23 mouse cellular contexts compared by ENCODE assay signal in the genomic region with DNA sequence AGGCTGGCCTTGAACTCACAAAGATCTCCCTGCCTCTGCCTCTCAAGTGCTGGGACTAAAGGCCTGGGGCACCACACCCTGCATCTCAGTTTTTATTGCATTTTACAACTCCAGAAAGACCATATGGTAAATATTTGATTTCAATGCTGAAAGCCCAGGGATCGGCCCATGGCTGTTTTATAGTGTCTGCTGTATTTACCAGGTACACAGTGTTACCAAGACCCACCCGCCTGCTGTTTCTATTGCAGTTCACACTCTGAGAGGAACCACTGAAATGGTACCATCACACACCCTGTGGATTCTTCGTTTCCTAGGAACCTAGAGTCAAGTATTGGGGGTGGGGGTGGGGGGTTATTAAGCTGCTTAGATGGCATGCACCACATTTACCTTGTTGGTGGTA.
A peak's percentile ranks its signal among the peaks of the same experiment; 100 is the strongest.
DNase-seq lines count a peak whose midpoint lies in the region; ATAC-seq and TF ChIP-seq lines count a peak whose summit lies in the region.
"Had no signal": no experiment of that assay in that cellular context is flagged by ENCODE, and none has a peak within 500 bp of the region (broad histone marks: within the 10 kb centered on the region; RNA-seq: fewer than 3 reads in every experiment).

No protein-coding gene starts in this region.

- TF ChIP-seq POLR2A in cerebellum, adult 2 months (IDR thresholded peaks at IDR 0.05; ENCODE audit: borderline replicate concordance, insufficient read depth, low read length) = no peak

- H3K9ac ChIP-seq in intestine, embryonic 14.5 days (ENCODE audit: low read length) = no peak overlapping the region
- H3K9ac ChIP-seq in intestine, embryonic 16.5 days (ENCODE audit: low read depth, low read length) = no peak overlapping the region
- H3K9ac ChIP-seq: embryonic facial prominence, embryonic 13.5 days; embryonic facial prominence, embryonic 15.5 days; forebrain, embryonic 12.5 days had no signal

- no peaks in the 10 kb centered on the region for H3K4me1 ChIP-seq in intestine, embryonic 14.5 days (replicated peaks; ENCODE audit: control insufficient read depth, insufficient read depth, low read length)
- H3K4me1 ChIP-seq in intestine, embryonic 16.5 days (ENCODE audit: control insufficient read depth, insufficient read depth, low read length) = peaks cover 8% of the 10 kb centered on the region; the same call in 1 of the 2 replicates
- no peaks in the 10 kb centered on the region for H3K4me1 ChIP-seq in cerebellum, adult 2 months (ENCODE audit: control insufficient read depth, insufficient read depth, low read length)
- H3K4me1 ChIP-seq: embryonic facial prominence, embryonic 13.5 days; embryonic facial prominence, embryonic 15.5 days; forebrain, embryonic 10.5 days; forebrain, embryonic 12.5 days had no signal

- H3K4me3 ChIP-seq in intestine, embryonic 14.5 days (ENCODE audit: low read depth, low read length) = no peak overlapping the region
- H3K4me3 ChIP-seq in intestine, embryonic 16.5 days (ENCODE audit: low read length) = no peak overlapping the region
- no peak overlapping the region for H3K4me3 ChIP-seq in cerebellum, adult 2 months (replicated peaks; ENCODE audit: insufficient read depth, low read depth, low read length)
- H3K4me3 ChIP-seq: embryonic facial prominence, embryonic 13.5 days; embryonic facial prominence, embryonic 15.5 days; erythroblast, embryonic 14.5 days; forebrain, embryonic 10.5 days; forebrain, embryonic 12.5 days had no signal

- peak; percentile 74 for ATAC-seq in intestine, embryonic 14.5 days (replicated peaks; ENCODE audit: low FRiP score, low TSS enrichment, low read depth)
- ATAC-seq in intestine, embryonic 16.5 days = peak; percentile 82
- ATAC-seq in frontal cortex, adult (ENCODE audit: low TSS enrichment) = no peak
- ATAC-seq: activated CD4-positive, CD25-positive, alpha-beta regulatory T cell, adult 4 months; forebrain, embryonic 14.5 days; forebrain, embryonic 16.5 days had no signal

- H3K9me3 ChIP-seq in intestine, embryonic 14.5 days (ENCODE audit: control insufficient read depth, low read length) = no peaks in the 10 kb centered on the region
- H3K9me3 ChIP-seq in intestine, embryonic 16.5 days (ENCODE audit: control insufficient read depth, low read length) = no peaks in the 10 kb centered on the region
- H3K9me3 ChIP-seq: embryonic facial prominence, embryonic 13.5 days; embryonic facial prominence, embryonic 15.5 days; forebrain, embryonic 10.5 days; forebrain, embryonic 12.5 days had no signal

- no peaks in the 10 kb centered on the region for H3K36me3 ChIP-seq in intestine, embryonic 14.5 days (ENCODE audit: control insufficient read depth, insufficient read depth, low read length)
- H3K36me3 ChIP-seq in intestine, embryonic 16.5 days (ENCODE audit: control insufficient read depth, insufficient read depth, low read length) = no peaks in the 10 kb centered on the region
- H3K36me3 ChIP-seq: embryonic facial prominence, embryonic 13.5 days; embryonic facial prominence, embryonic 15.5 days; forebrain, embryonic 10.5 days; forebrain, embryonic 12.5 days had no signal

- no peaks in the 10 kb centered on the region for H3K27me3 ChIP-seq in intestine, embryonic 14.5 days (replicated peaks; ENCODE audit: control insufficient read depth, insufficient read depth, low read length)
- no peaks in the 10 kb centered on the region for H3K27me3 ChIP-seq in intestine, embryonic 16.5 days (replicated peaks; ENCODE audit: control insufficient read depth, insufficient read depth, low read length)
- H3K27me3 ChIP-seq in cerebellum, adult 2 months (ENCODE audit: control insufficient read depth, insufficient read depth, low read length) = no peaks in the 10 kb centered on the region
- H3K27me3 ChIP-seq: embryonic facial prominence, embryonic 13.5 days; embryonic facial prominence, embryonic 15.5 days; forebrain, embryonic 12.5 days had no signal

- no peak overlapping the region for H3K27ac ChIP-seq in intestine, embryonic 14.5 days (ENCODE audit: low read depth)
- H3K27ac ChIP-seq in intestine, embryonic 16.5 days (ENCODE audit: low read length) = no peak overlapping the region
- H3K27ac ChIP-seq in cerebellum, adult 2 months (ENCODE audit: insufficient read depth, low read length) = no peak overlapping the region
- H3K27ac ChIP-seq: embryonic facial prominence, embryonic 13.5 days; embryonic facial prominence, embryonic 15.5 days; forebrain, embryonic 10.5 days; forebrain, embryonic 12.5 days had no signal

- no peak for TF ChIP-seq CTCF in cerebellum, adult 2 months (IDR thresholded peaks at IDR 0.05; ENCODE audit: borderline replicate concordance, insufficient read depth, low read depth, low read length)

- DNase-seq in ZHBTc4 (ENCODE audit: low read depth, low spot score) = peak; percentile 22
- DNase-seq in intestine, embryonic 14.5 days (ENCODE audit: low spot score) = no peak
- DNase-seq in large intestine, adult 2 months (ENCODE audit: low read depth, low spot score) = peak; percentile 78
- no peak for DNase-seq in cerebellum, adult 2 months
- no peak for DNase-seq in kidney, postnatal 25 days
- DNase-seq: adrenal gland, adult 8-10 months; adrenal gland, postnatal 14 days; adrenal gland, postnatal 36 days; cerebellum, adult 8-10 months; cerebellum, adult 9-11 months; cerebellum, postnatal 14 days; cerebellum, postnatal 36 days; embryo, embryonic 11 days had no signal

- WGBS in intestine, embryonic 14.5 days = 62% methylated on average over 3 of the region's 3 CpGs
- 59% methylated on average over 3 of the region's 3 CpGs for WGBS in intestine, embryonic 16.5 days
- 27% methylated on average over 3 of the region's 3 CpGs for WGBS in large intestine, adult 2 months
- 91% methylated on average over 3 of the region's 3 CpGs for WGBS in cerebellum, adult 2 months

- H3K4me2 ChIP-seq in intestine, embryonic 14.5 days (ENCODE audit: low read length) = no peak overlapping the region
- no peak overlapping the region for H3K4me2 ChIP-seq in intestine, embryonic 16.5 days (ENCODE audit: low read depth, low read length)
- H3K4me2 ChIP-seq: embryonic facial prominence, embryonic 13.5 days; embryonic facial prominence, embryonic 15.5 days; forebrain, embryonic 12.5 days had no signal

Comparison
In these comparisons a context has a peak if more than half of its experiments do, and no peak if none do; other contexts are left out.
1. DNase-seq: peak in ZHBTc4 (single experiment) and large intestine, adult 2 months (single experiment); none in intestine, embryonic 14.5 days (single experiment), cerebellum, adult 2 months (0 of 2) and kidney, postnatal 25 days (0 of 2).